Mouse (Mus musculus) cerebellum, adult 18-20 months (tissue): Measurements from ENCODE around the gene Cenpn.

Experiments used
- DNase-seq, 2 experiments: peaks; one replicate each; pipeline ENCODE4 v3.0.0; 2021

Cenpn gene

GRCm38 (mm10) chr8:116943161-116943554, 21.6 kb downstream of the Cenpn start, which contains the start of gene Atmin:
Atmin (plus strand) TSS chr8:116943393.
- DNase-seq, result peak; percentile 85 to 95

- DNase-seq, result peak in 1 of 2 experiments; percentile 49
Measured at GRCm38 (mm10) chr8:116943555-116944384, 22.2 kb downstream of the Cenpn start.

GRCm38 (mm10) chr8:116944385-116944696, 22.8 kb downstream of the Cenpn start:
- no peak for DNase-seq

- no peak for DNase-seq
Measured at GRCm38 (mm10) chr8:116945169-116945910, 23.8 kb downstream of the Cenpn start.

- no peak for DNase-seq
Measured at GRCm38 (mm10) chr8:116946268-116946838, 24.8 kb downstream of the Cenpn start.

GRCm38 (mm10) chr8:116946851-116947250, 25.3 kb downstream of the Cenpn start:
- DNase-seq, result no peak

- no peak for DNase-seq
Measured at GRCm38 (mm10) chr8:116947589-116947988, 26.1 kb downstream of the Cenpn start.

- DNase-seq, result no peak
Measured at GRCm38 (mm10) chr8:116951369-116951768, 29.8 kb downstream of the Cenpn start.

- DNase-seq, result peak in 1 of 2 experiments; percentile 22
Measured at GRCm38 (mm10) chr8:116951778-116952177, 30.2 kb downstream of the Cenpn start.

GRCm38 (mm10) chr8:116952428-116952827, 30.9 kb downstream of the Cenpn start:
- no peak for DNase-seq

GRCm38 (mm10) chr8:116954415-116954814, 32.9 kb downstream of the Cenpn start:
- no peak for DNase-seq

- DNase-seq, result no peak
Measured at GRCm38 (mm10) chr8:116969531-116969930, 48.0 kb downstream of the Cenpn start.

- DNase-seq, result no peak
Measured at GRCm38 (mm10) chr8:116975066-116975465, 53.5 kb downstream of the Cenpn start.

- DNase-seq, result no peak
Measured at GRCm38 (mm10) chr8:116975606-116976005, 54.1 kb downstream of the Cenpn start.

- no peak for DNase-seq
Measured at GRCm38 (mm10) chr8:116978052-116978451, 56.5 kb downstream of the Cenpn start.

GRCm38 (mm10) chr8:116978631-116979256, 57.2 kb downstream of the Cenpn start, which contains the start of gene 1700030J22Rik:
1700030J22Rik (minus strand) TSS chr8:116978959.
- DNase-seq, result peak; percentile 98 to 99

- peak; percentile 56 to 63 for DNase-seq
Measured at GRCm38 (mm10) chr8:116980117-116980516, 58.6 kb downstream of the Cenpn start.

- no peak for DNase-seq
Measured at GRCm38 (mm10) chr8:116989842-116990241, 68.3 kb downstream of the Cenpn start.
